Mouse (Mus musculus) forebrain, embryonic 16.5 days (tissue): Measurements from ENCODE around the gene Ppp1r9a. TPM values are rescaled to one million over a fixed set of nuclear protein-coding genes. Genes with fewer than 3 reads are reported as not detected.

Source experiments
- ATAC-seq: fragments of 200-750 bp; cut with Nextera tagmentation; 2 replicates; pipeline ENCODE4 v1.8.0; 2017; ENCODE audit warnings: mild to moderate bottlenecking, moderate library complexity
- H3K27ac ChIP-seq: fragments of 300-500 bp; sonication (generic); 2 replicates; pipeline ENCODE4 v1.5.1; 2014; ENCODE audit warnings: low read length, control low read depth
- H3K27me3 ChIP-seq: fragments of 300-500 bp; sonication (generic); replicated peaks from 2 replicates; pipeline ENCODE4 v1.6.1; 2014; ENCODE audit warnings: low read length; ENCODE audit not compliant: control insufficient read depth, insufficient read depth
- H3K36me3 ChIP-seq: fragments of 300-500 bp; sonication (generic); 2 replicates; pipeline ENCODE4 v1.6.1; 2014; ENCODE audit not compliant: control insufficient read depth, insufficient read depth
- H3K4me1 ChIP-seq: fragments of 300-500 bp; sonication (generic); replicated peaks from 2 replicates; pipeline ENCODE4 v1.6.1; 2014; ENCODE audit warnings: low read length; ENCODE audit not compliant: control insufficient read depth, insufficient read depth
- H3K4me2 ChIP-seq: fragments of 300-500 bp; sonication (generic); 2 replicates; pipeline ENCODE4 v1.6.1; 2014; ENCODE audit warnings: mild to moderate bottlenecking, low read length, control low read depth
- H3K4me3 ChIP-seq: fragments of 300-500 bp; sonication (generic); replicated peaks from 2 replicates; pipeline ENCODE4 v1.5.1; 2014; ENCODE audit warnings: mild to moderate bottlenecking, low read length, control low read depth
- H3K9ac ChIP-seq: fragments of 300-500 bp; sonication (generic); replicated peaks from 2 replicates; pipeline ENCODE4 v1.6.1; 2014; ENCODE audit warnings: low read depth, low read length, control low read depth
- H3K9me3 ChIP-seq: fragments of 300-500 bp; sonication (generic); 2 replicates; pipeline ENCODE4 v1.6.1; 2016; ENCODE audit warnings: low read length; ENCODE audit not compliant: control insufficient read depth
- WGBS: fragments of 180-500 bp; shearing (Covaris S2); extraction: QIAGEN DNeasy Blood & Tissue Kit; methylation state at CpG from one replicate; pipeline ENCODE4 v1.1.7; 2014; 5-methylcytosine and 5-hydroxymethylcytosine counted together
- polyA plus RNA-seq: library from polyadenylated mRNA; unstranded; fragments of >200 nt; fragmentation: Nextera tagmentation; extraction: Ambion mirVana; gene quantifications from 2 replicates; pipeline ENCODE4 v1.2.1, GENCODE M21; 2015

Ppp1r9a gene
- polyA plus RNA-seq, 1 experiment from 2014 or later: 41.7 TPM

DNA sequence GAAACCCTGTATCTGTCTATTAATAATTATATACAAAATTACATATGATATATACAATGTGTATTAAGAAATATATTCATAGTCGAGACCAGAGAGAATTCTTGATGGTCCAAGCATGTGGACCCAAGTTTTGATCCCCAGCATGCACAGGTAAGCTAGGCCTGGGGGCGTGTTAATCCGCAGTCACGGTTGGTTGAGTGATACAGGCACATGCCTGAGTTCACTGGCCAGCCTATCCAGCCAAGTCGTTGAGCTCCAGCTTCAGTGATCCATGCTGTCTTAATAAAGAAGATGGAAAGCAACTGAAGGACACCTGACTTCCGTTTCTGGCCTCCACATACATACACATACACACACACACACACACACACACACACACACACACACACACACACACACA is 233.3 kb downstream of the Ppp1r9a start:
- Histone ChIP-seq H3K9ac (no peak overlapping the region), H3K27me3 (no peaks in the 10 kb centered on the region), H3K9me3 (no peaks in the 10 kb centered on the region), H3K4me1 (no peaks in the 10 kb centered on the region), H3K4me2 (no peak overlapping the region), H3K36me3 (peaks cover 4% of the 10 kb centered on the region; the same call in 1 of the 2 replicates), H3K27ac (no peak overlapping the region), H3K4me3 (no peak overlapping the region)
- 85% methylated on average over 6 of the region's 6 CpGs for WGBS
- ATAC-seq: no peak

- Histone ChIP-seq H3K27me3 (no peaks in the 10 kb centered on the region), H3K27ac (no peak overlapping the region), H3K9me3 (no peaks in the 10 kb centered on the region), H3K4me2 (no peak overlapping the region), H3K4me3 (no peak overlapping the region), H3K36me3 (peaks cover 7% of the 10 kb centered on the region; the same call in 1 of the 2 replicates), H3K9ac (no peak overlapping the region), H3K4me1 (no peaks in the 10 kb centered on the region)
- 85% methylated on average over 12 of the region's 12 CpGs for whole genome bisulfite sequencing
- ATAC-seq: no peak
These were observed 236.3 kb downstream of the Ppp1r9a start for GRCm38 (mm10) chr6:5138875-5139631.

DNA sequence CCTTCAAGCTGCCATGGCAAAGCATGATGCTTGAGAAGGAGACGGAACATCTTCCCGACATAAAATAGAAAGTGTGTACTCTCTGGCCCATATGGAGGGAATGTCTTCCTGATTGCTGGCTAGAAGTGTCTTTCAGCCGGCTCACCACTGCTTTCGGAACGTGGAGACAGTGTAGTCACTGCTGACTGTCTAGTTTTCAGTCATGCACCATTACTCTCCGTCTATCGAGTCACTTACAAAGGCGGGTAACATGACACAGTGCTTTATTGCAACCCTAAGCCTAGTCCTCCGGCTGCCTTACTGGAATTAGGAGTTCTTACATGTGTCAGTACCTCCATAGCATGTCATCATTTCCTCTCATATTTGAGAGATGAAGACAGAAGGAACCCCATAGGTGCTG is 236.9 kb downstream of the Ppp1r9a start:
- H3K27ac ChIP-seq: no peak overlapping the region
- H3K4me3 ChIP-seq: no peak overlapping the region
- no peaks in the 10 kb centered on the region for H3K27me3 ChIP-seq
- peaks cover 5% of the 10 kb centered on the region; the same call in 1 of the 2 replicates for H3K36me3 ChIP-seq
- no peak overlapping the region for H3K9ac ChIP-seq
- 85% methylated on average over 9 of the region's 9 CpGs for WGBS
- H3K4me1 ChIP-seq: no peaks in the 10 kb centered on the region
- H3K4me2 ChIP-seq: no peak overlapping the region
- no peaks in the 10 kb centered on the region for H3K9me3 ChIP-seq
- no peak for ATAC-seq

DNA sequence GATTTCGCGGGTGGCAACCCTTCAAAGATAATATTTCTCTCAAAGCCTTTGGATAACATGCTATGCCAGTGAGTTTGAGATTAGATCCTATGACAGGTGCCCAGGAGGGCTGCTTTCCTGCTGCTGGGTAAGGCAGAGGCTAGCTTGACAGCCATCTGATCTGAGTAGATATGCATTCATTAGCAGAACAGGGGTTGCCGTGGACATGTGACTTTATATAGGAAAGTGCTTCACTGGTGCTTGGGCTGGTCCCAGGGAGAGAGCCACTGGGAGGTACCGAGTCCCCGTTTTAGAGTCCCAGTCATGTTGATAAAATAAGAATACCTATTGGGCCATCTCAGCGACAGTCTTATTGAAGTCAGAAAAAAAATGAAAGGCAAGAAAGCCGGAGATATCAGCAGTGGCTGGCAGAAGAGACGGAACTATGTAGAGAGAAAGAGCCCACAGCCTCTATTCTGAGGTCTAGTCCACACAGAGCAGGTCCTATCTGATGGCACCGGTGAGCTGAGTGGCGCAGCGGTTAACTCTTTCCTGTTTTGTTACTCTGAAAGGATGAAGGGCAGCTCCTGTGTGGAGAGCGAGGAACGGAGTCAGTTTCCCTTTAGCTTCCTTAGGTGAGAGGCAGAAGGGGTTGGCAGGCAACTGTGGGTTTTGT is 244.9 kb downstream of the Ppp1r9a start:
- no peak overlapping the region for H3K9ac ChIP-seq
- H3K4me1 ChIP-seq: no peaks in the 10 kb centered on the region; the same call in 1 of the 2 replicates
- H3K27me3 ChIP-seq: no peaks in the 10 kb centered on the region
- H3K4me3 ChIP-seq: no peak overlapping the region
- no peak overlapping the region for H3K27ac ChIP-seq
- 85% methylated on average over 13 of the region's 13 CpGs for WGBS
- no peaks in the 10 kb centered on the region for H3K9me3 ChIP-seq
- H3K36me3 ChIP-seq: no peaks in the 10 kb centered on the region
- no peak overlapping the region for H3K4me2 ChIP-seq
- ATAC-seq: peak; percentile 28; the same call in 1 of the 2 replicates

- H3K9ac ChIP-seq: no peak overlapping the region
- no peak overlapping the region for H3K4me3 ChIP-seq
- no peaks in the 10 kb centered on the region for H3K9me3 ChIP-seq
- peaks cover 5% of the 10 kb centered on the region; the same call in 1 of the 2 replicates for H3K36me3 ChIP-seq
- WGBS: 94% methylated on average over 2 of the region's 2 CpGs
- no peak for ATAC-seq
- no peaks in the 10 kb centered on the region for H3K27me3 ChIP-seq
- H3K4me2 ChIP-seq: no peak overlapping the region
- no peaks in the 10 kb centered on the region; the same call in 1 of the 2 replicates for H3K4me1 ChIP-seq
- H3K27ac ChIP-seq: no peak overlapping the region
These were observed 247.2 kb downstream of the Ppp1r9a start for GRCm38 (mm10) chr6:5149941-5150340.

GRCm38 (mm10) chr6:5151171-5151570 is 248.5 kb downstream of the Ppp1r9a start:
- no peak for ATAC-seq
- Histone ChIP-seq H3K4me1 (no peaks in the 10 kb centered on the region; the same call in 1 of the 2 replicates), H3K27me3 (no peaks in the 10 kb centered on the region), H3K36me3 (peaks cover 7% of the 10 kb centered on the region; the same call in 1 of the 2 replicates), H3K4me3 (no peak overlapping the region), H3K9ac (no peak overlapping the region), H3K4me2 (no peak overlapping the region), H3K27ac (no peak overlapping the region), H3K9me3 (no peaks in the 10 kb centered on the region)
- 45% methylated on average over 4 of the region's 4 CpGs for WGBS

- no peak overlapping the region for H3K27ac ChIP-seq
- H3K36me3 ChIP-seq: peaks cover 7% of the 10 kb centered on the region; the same call in 1 of the 2 replicates
- H3K27me3 ChIP-seq: no peaks in the 10 kb centered on the region
- 92% methylated on average over 2 of the region's 2 CpGs for WGBS
- H3K4me3 ChIP-seq: no peak overlapping the region
- no peak overlapping the region for H3K9ac ChIP-seq
- no peak for ATAC-seq
- H3K9me3 ChIP-seq: no peaks in the 10 kb centered on the region
- H3K4me1 ChIP-seq: no peaks in the 10 kb centered on the region; the same call in 1 of the 2 replicates
- no peak overlapping the region for H3K4me2 ChIP-seq
These were observed 249.5 kb downstream of the Ppp1r9a start for GRCm38 (mm10) chr6:5152185-5152584.

DNA sequence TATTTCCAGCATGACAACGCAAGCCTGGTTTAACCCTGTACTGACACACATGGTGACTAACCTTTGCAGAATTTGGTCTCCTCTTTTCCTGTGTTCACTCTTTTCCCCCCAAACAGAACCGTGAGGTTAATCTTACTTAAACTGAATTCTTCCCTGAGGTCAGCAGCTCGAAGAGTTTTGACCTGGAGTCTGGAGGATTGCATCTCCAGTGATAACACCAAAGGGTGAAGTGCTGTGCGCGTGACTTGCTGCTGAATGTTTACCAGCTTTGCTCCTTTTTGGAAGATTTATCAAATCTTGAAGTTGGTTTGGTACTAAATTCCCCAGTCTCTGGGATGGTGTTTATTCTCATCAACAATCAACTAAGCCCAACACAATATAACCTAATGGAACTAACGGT is 252.1 kb downstream of the Ppp1r9a start:
- Histone ChIP-seq H3K4me2 (no peak overlapping the region), H3K36me3 (peaks cover 15% of the 10 kb centered on the region), H3K27me3 (no peaks in the 10 kb centered on the region), H3K4me3 (no peak overlapping the region), H3K9me3 (no peaks in the 10 kb centered on the region), H3K9ac (no peak overlapping the region), H3K27ac (no peak overlapping the region), H3K4me1 (no peaks in the 10 kb centered on the region; the same call in 1 of the 2 replicates)
- 93% methylated on average over 6 of the region's 6 CpGs for WGBS
- no peak for ATAC-seq

GRCm38 (mm10) chr6:5155313-5155927 is 252.7 kb downstream of the Ppp1r9a start:
- ATAC-seq: peak; percentile 50; the same call in 1 of the 2 replicates
- H3K9ac ChIP-seq: no peak overlapping the region
- no peak overlapping the region for H3K4me2 ChIP-seq
- 50% methylated on average over 1 of the region's 1 CpGs for WGBS
- no peaks in the 10 kb centered on the region for H3K27me3 ChIP-seq
- H3K9me3 ChIP-seq: no peaks in the 10 kb centered on the region
- peaks cover 17% of the 10 kb centered on the region for H3K36me3 ChIP-seq
- no peak overlapping the region for H3K4me3 ChIP-seq
- no peaks in the 10 kb centered on the region; the same call in 1 of the 2 replicates for H3K4me1 ChIP-seq
- no peak overlapping the region for H3K27ac ChIP-seq
